Mouse (Mus musculus) ovary, adult 10 weeks (tissue): ENCODE measurements around the gene D630003M21Rik. TPM values are rescaled to one million over a fixed set of nuclear protein-coding genes. Genes with fewer than 3 reads are reported as not detected.

Experiments
- polyA plus RNA-seq: library from polyadenylated mRNA; stranded (reverse); fragments of 350-450 nt; fragmentation: Illumina TruSeq; extraction: RNeasy Lipid Tissue Mini Kit (QIAGEN cat#74804); gene quantifications from one replicate; pipeline ENCODE4 v1.2.3, GENCODE M21; 2014

Gene D630003M21Rik
- polyA plus RNA-seq, result 0.26 TPM

DNA sequence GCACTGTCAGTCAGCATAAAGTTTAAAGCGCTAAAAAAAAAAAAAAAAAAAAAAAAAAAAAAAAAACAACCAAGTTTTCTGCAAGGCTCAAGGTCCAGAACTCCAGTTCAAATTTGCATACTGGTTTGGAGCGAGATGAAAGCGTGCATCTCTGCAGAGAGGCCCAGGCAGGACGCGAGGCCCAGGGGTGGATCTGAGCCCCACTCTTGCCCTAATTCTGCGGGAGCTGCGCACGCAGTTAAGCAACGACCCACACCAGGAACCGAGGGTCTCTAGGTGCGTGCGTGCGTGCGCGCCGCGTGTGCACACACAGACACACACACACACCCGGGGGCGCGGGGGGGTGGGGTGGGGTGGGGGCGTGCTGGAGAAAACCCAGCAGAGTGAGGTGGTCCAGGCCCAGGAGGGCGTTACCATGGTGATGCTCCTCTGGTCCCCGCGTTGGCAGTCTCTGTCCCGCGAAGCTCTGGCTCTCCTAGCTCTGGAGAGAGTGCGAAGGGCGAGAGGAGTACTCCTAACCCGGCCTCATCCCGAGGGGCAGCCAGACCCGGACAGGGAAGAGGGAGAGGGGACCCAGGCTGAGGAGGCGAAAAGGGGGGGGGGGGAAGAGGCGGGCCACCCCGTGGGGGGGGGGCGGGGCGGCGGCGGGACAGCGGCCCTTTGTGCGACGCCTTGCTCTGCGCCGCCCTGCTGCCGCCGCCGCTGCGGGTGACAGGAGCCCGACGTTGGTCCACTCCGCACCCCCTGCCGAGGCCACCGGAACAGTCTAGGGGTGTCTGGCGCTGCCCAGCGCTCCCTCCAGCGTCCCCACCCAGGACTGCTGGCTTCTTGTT is at the start of gene D630003M21Rik:
Gene D630003M21Rik, minus strand, starts transcription at position 553 of the 833 bp plus-strand sequence.

DNA sequence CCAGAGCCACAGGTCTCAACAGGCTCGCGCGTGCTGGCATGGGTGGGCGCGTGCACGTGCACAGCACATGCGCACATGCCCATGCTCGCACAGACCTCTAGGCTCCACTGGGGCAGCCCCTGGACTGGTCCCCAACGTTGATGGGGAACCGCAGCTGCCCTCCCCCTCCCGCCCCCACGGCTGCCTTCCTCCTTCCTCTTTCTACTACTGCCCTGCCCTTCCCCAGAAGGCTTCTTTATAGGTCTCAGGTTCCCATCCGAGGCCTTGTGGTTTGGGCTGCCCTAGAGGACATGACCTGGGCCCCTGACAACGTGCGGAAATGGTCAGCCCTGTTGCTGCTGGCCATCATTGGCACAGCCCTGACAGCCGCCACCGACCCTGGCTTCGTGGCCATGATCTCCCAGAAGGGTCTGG is 29.0 kb upstream of the D630003M21Rik start, which contains the start of gene Bpi:
Gene Bpi, plus strand, starts transcription at position 90 of the 414 bp plus-strand sequence.

GRCm38 (mm10) chr2:158146223-158146622 is 82.8 kb downstream of the D630003M21Rik start, which contains the start of gene Tgm2:
Gene Tgm2 (minus strand): TSS chr2:158146436.

Other genes with a start within 250 kb of the D630003M21Rik start
- gene Tti1, start 200.8 kb downstream of the D630003M21Rik start, polyA plus RNA-seq, result 16.5 TPM
- gene Rprd1b, start 200.7 kb downstream of the D630003M21Rik start, polyA plus RNA-seq, result 14.7 TPM
- 3.3 TPM for gene Tgm2, start 82.8 kb downstream of the D630003M21Rik start, polyA plus RNA-seq
- gene Bpi, start 28.9 kb upstream of the D630003M21Rik start, polyA plus RNA-seq, result not detected
- 33.7 TPM for gene Lbp, start 77.3 kb upstream of the D630003M21Rik start, polyA plus RNA-seq
- gene Snhg11, start 146.4 kb upstream of the D630003M21Rik start, polyA plus RNA-seq, result 3.1 TPM
- 68.0 TPM for gene Ralgapb, start 180.6 kb upstream of the D630003M21Rik start, polyA plus RNA-seq